Mouse (Mus musculus) G1E (cell line): ENCODE data around the gene Matn4.

Source experiments
- CTCF ChIP-seq: IDR thresholded peaks from 2 replicates; pipeline ENCODE4 v1.5.1; 2012; ENCODE audit warnings: low read depth, low read length, inconsistent platforms, mixed read lengths
- GATA1 ChIP-seq: IDR thresholded peaks from 2 replicates; pipeline ENCODE4 v1.6.1; 2012; ENCODE audit warnings: borderline replicate concordance, low read length, inconsistent platforms, mixed read lengths
- GATA2 ChIP-seq: IDR thresholded peaks from 2 replicates; pipeline ENCODE4 v1.6.1; 2012; ENCODE audit warnings: low read depth, low read length, inconsistent platforms, borderline replicate concordance
- POLR2AphosphoS5 ChIP-seq: IDR thresholded peaks from 2 replicates; pipeline ENCODE4 v1.6.1; 2012; ENCODE audit warnings: low read depth, low read length, inconsistent platforms; ENCODE audit not compliant: insufficient replicate concordance
- TAL1 ChIP-seq: conservative IDR thresholded peaks from 2 replicates; pipeline ENCODE4 v1.6.1; 2012; ENCODE audit warnings: low read depth, low read length, inconsistent platforms, mixed read lengths

DNA sequence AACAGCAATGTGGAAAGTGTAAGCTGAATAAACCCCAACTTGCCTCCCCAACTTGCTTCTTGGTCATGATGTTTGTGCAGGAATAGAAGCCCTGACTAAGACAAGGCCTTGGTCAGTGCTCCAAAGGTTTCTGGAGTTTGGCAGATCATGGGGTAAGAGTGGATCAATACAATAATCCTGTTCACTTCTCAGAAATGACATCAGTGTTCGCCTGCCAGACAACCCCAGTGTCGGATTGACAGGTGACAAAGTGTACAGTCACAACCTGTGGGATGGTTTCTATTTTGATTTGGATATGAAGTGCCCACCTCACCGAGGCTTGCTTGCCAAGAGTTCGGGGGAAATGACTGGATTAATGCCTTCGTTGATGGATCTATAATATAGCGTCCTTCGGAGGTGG is 16.3 kb upstream of the Matn4 start:
- no peak for TF ChIP-seq POLR2AphosphoS5
- TF ChIP-seq CTCF = no peak
- TF ChIP-seq TAL1 = no peak
- TF ChIP-seq GATA1 = no peak
- TF ChIP-seq GATA2 = no peak
